Mouse (Mus musculus) limb, embryonic 11.5 days (tissue): ENCODE results near the gene Nfic. TPM values are rescaled to one million over a fixed set of nuclear protein-coding genes. Genes with fewer than 3 reads are reported as not detected.

Experiments
- ATAC-seq: fragments of 200-750 bp; cut with Nextera tagmentation; 2 replicates; pipeline ENCODE4 v1.8.0; 2017; ENCODE audit warnings: low read depth; ENCODE audit not compliant: insufficient number of reproducible peaks, low FRiP score, low TSS enrichment
- DNase-seq: peaks from one replicate; pipeline ENCODE4 v3.0.0-alpha.2; 2015; ENCODE audit warnings: low spot score
- H3K27ac ChIP-seq: fragments of 300-500 bp; sonication (generic); replicated peaks from 2 replicates; pipeline ENCODE4 v1.5.1; 2014; ENCODE audit warnings: low read depth, mild to moderate bottlenecking, low read length
- H3K27me3 ChIP-seq: fragments of 300-500 bp; sonication (generic); 2 replicates; pipeline ENCODE4 v1.6.1; 2014; ENCODE audit warnings: mild to moderate bottlenecking, low read length, mixed read lengths; ENCODE audit not compliant: control insufficient read depth, insufficient read depth
- H3K36me3 ChIP-seq: fragments of 300-500 bp; sonication (generic); 2 replicates; pipeline ENCODE4 v1.6.1; 2014; ENCODE audit warnings: mild to moderate bottlenecking, low read length, moderate library complexity, mixed read lengths; ENCODE audit not compliant: control insufficient read depth, insufficient read depth
- H3K4me1 ChIP-seq: fragments of 300-500 bp; sonication (generic); 2 replicates; pipeline ENCODE4 v1.6.1; 2014; ENCODE audit warnings: low read length, mixed read lengths; ENCODE audit not compliant: control insufficient read depth, insufficient read depth
- H3K4me2 ChIP-seq: fragments of 300-500 bp; sonication (generic); 2 replicates; pipeline ENCODE4 v1.6.1; 2014; ENCODE audit warnings: low read depth, mild to moderate bottlenecking, moderate library complexity; ENCODE audit not compliant: severe bottlenecking
- H3K4me3 ChIP-seq: fragments of 300-500 bp; sonication (generic); 2 replicates; pipeline ENCODE4 v1.5.1; 2014; ENCODE audit warnings: low read depth, low read length
- H3K9ac ChIP-seq: fragments of 300-500 bp; sonication (generic); 2 replicates; pipeline ENCODE4 v1.6.1; 2014; ENCODE audit warnings: mild to moderate bottlenecking, low read length
- H3K9me3 ChIP-seq: fragments of 300-500 bp; sonication (generic); 2 replicates; pipeline ENCODE4 v1.6.1; 2016; ENCODE audit warnings: low read length; ENCODE audit not compliant: control insufficient read depth
- WGBS: fragments of 180-500 bp; shearing (Covaris S2); extraction: QIAGEN DNeasy Blood & Tissue Kit; methylation state at CpG from one replicate; pipeline ENCODE4 v1.1.7; 2014; 5-methylcytosine and 5-hydroxymethylcytosine counted together
- polyA plus RNA-seq: library from polyadenylated mRNA; unstranded; fragments of >200 nt; fragmentation: Nextera tagmentation; extraction: Ambion mirVana; gene quantifications from 2 replicates; pipeline ENCODE4 v1.2.1, GENCODE M21; 2014

Gene Nfic
- polyA plus RNA-seq, 1 experiment from 2014 or later: 16.7 TPM

- WGBS: 2% methylated on average over 19 of the region's 19 CpGs
- peaks cover 6% of the 10 kb centered on the region for H3K4me1 ChIP-seq
- H3K9me3 ChIP-seq: no peaks in the 10 kb centered on the region
- no peaks in the 10 kb centered on the region for H3K27me3 ChIP-seq
- peak; percentile 15; the same call in 1 of the 2 replicates for ATAC-seq
- peak overlapping the region; percentile 71 for H3K27ac ChIP-seq
- peaks cover 17% of the 10 kb centered on the region; the same call in 1 of the 2 replicates for H3K36me3 ChIP-seq
- H3K4me2 ChIP-seq: peak overlapping the region; percentile 91
- DNase-seq: no peak
- H3K4me3 ChIP-seq: peak overlapping the region; percentile 82
- peak overlapping the region; percentile 76 for H3K9ac ChIP-seq
Measured at GRCm38 (mm10) chr10:81384605-81384982, 70.8 kb downstream of the Nfic start.

- WGBS: 5% methylated on average over 50 of the region's 54 CpGs
- Histone ChIP-seq H3K9ac (peak within 1 kb of the TSS; percentile 76), H3K27ac (peak within 1 kb of the TSS; percentile 71), H3K27me3 (no peaks in the 10 kb centered on the region), H3K9me3 (no peaks in the 10 kb centered on the region), H3K4me2 (peak within 1 kb of the TSS; percentile 91), H3K36me3 (peaks cover 17% of the 10 kb centered on the region; the same call in 1 of the 2 replicates), H3K4me1 (peaks cover 6% of the 10 kb centered on the region), H3K4me3 (peak within 1 kb of the TSS; percentile 82)
- DNase-seq (peak; percentile 99), ATAC-seq (peak; percentile 87)
Measured at GRCm38 (mm10) chr10:81383802-81384604, 71.4 kb downstream of the Nfic start, which contains the start of the genes Dohh and Gm48551. Gene Dohh, plus strand, starts transcription at chr10:81384428. Gene Gm48551, plus strand, starts transcription at chr10:81384466.

- Histone ChIP-seq H3K4me1 (peaks cover 10% of the 10 kb centered on the region), H3K36me3 (peaks cover 11% of the 10 kb centered on the region; the same call in 1 of the 2 replicates), H3K9me3 (no peaks in the 10 kb centered on the region), H3K4me2 (no peak overlapping the region), H3K4me3 (no peak overlapping the region), H3K27ac (no peak overlapping the region), H3K9ac (no peak overlapping the region), H3K27me3 (no peaks in the 10 kb centered on the region)
- DNase-seq (no peak), ATAC-seq (no peak)
- 90% methylated on average over 5 of the region's 5 CpGs for WGBS
Measured at GRCm38 (mm10) chr10:81382039-81382438, 73.4 kb downstream of the Nfic start.

- ATAC-seq: no peak
- 0 out of 2 replicates have a peak, but pooled peaks cover 3% of the 10 kb centered on the region for H3K36me3 ChIP-seq
- no peak overlapping the region for H3K4me3 ChIP-seq
- H3K4me1 ChIP-seq: peaks cover 13% of the 10 kb centered on the region
- 92% methylated on average over 6 of the region's 6 CpGs for WGBS
- no peaks in the 10 kb centered on the region for H3K27me3 ChIP-seq
- no peak overlapping the region for H3K9ac ChIP-seq
- no peaks in the 10 kb centered on the region for H3K9me3 ChIP-seq
- no peak for DNase-seq
- no peak overlapping the region for H3K4me2 ChIP-seq
- no peak overlapping the region for H3K27ac ChIP-seq
Measured at GRCm38 (mm10) chr10:81379809-81380378, 75.5 kb downstream of the Nfic start.

- ATAC-seq: no peak
- no peaks in the 10 kb centered on the region for H3K9me3 ChIP-seq
Measured at GRCm38 (mm10) chr10:81379183-81379553, 76.3 kb downstream of the Nfic start.

GRCm38 (mm10) chr10:81378553-81379182 lies 76.8 kb downstream of the Nfic start:
- no peaks in the 10 kb centered on the region for H3K9me3 ChIP-seq
- H3K4me3 ChIP-seq: peak overlapping the region; percentile 65
- H3K27me3 ChIP-seq: no peaks in the 10 kb centered on the region
- H3K9ac ChIP-seq: peak overlapping the region; percentile 58
- H3K27ac ChIP-seq: peak overlapping the region; percentile 37; the same call in 1 of the 2 replicates
- under 1% methylated on average over 46 of the region's 46 CpGs for WGBS
- 0 out of 2 replicates have a peak, but pooled peaks cover 4% of the 10 kb centered on the region for H3K36me3 ChIP-seq
- H3K4me2 ChIP-seq: peak overlapping the region; percentile 82
- DNase-seq (peak; percentile 100), ATAC-seq (peak; percentile 97)
- peaks cover 13% of the 10 kb centered on the region for H3K4me1 ChIP-seq

More at GRCm38 (mm10) chr10:81379183-81379553, 76.3 kb downstream of the Nfic start:
- Histone ChIP-seq H3K27ac (peak overlapping the region; percentile 37; the same call in 1 of the 2 replicates), H3K36me3 (0 out of 2 replicates have a peak, but pooled peaks cover 3% of the 10 kb centered on the region), H3K4me3 (peak overlapping the region; percentile 65), H3K27me3 (no peaks in the 10 kb centered on the region), H3K4me2 (peak overlapping the region; percentile 49), H3K9ac (peak overlapping the region; percentile 58), H3K4me1 (peaks cover 13% of the 10 kb centered on the region)
- WGBS: 60% methylated on average over 3 of the region's 3 CpGs
- DNase-seq: no peak

- Histone ChIP-seq H3K4me2 (peak within 1 kb of the TSS; percentile 82), H3K4me1 (peaks cover 13% of the 10 kb centered on the region), H3K4me3 (peak within 1 kb of the TSS; percentile 65), H3K9me3 (no peaks in the 10 kb centered on the region), H3K36me3 (0 out of 2 replicates have a peak, but pooled peaks cover 5% of the 10 kb centered on the region), H3K27ac (peak within 1 kb of the TSS; percentile 37; the same call in 1 of the 2 replicates), H3K9ac (peak within 1 kb of the TSS; percentile 75), H3K27me3 (no peaks in the 10 kb centered on the region)
- no peak for DNase-seq
- peak; percentile 62 for ATAC-seq
- WGBS: 1% methylated on average over 36 of the region's 59 CpGs
Measured at GRCm38 (mm10) chr10:81377793-81378552, 77.5 kb downstream of the Nfic start, which contains the start of gene Fzr1. Gene Fzr1, minus strand, starts transcription at chr10:81378516.
